Mouse (Mus musculus) lung, adult 2 months (tissue): ENCODE data around the gene Derl3.

ENCODE experiments used
- CTCF ChIP-seq: fragments of 200-500 bp; IDR thresholded peaks from 2 replicates; pipeline ENCODE4 v1.5.1; 2011; ENCODE audit warnings: mild to moderate bottlenecking, low read length, control low read depth; ENCODE audit not compliant: insufficient read depth
- POLR2A ChIP-seq: fragments of 200-500 bp; IDR thresholded peaks from 2 replicates; pipeline ENCODE4 v1.6.1; 2011; ENCODE audit warnings: low read depth, mild to moderate bottlenecking, control low read depth, low read length, borderline replicate concordance; ENCODE audit errors: extremely low read depth

DNA sequence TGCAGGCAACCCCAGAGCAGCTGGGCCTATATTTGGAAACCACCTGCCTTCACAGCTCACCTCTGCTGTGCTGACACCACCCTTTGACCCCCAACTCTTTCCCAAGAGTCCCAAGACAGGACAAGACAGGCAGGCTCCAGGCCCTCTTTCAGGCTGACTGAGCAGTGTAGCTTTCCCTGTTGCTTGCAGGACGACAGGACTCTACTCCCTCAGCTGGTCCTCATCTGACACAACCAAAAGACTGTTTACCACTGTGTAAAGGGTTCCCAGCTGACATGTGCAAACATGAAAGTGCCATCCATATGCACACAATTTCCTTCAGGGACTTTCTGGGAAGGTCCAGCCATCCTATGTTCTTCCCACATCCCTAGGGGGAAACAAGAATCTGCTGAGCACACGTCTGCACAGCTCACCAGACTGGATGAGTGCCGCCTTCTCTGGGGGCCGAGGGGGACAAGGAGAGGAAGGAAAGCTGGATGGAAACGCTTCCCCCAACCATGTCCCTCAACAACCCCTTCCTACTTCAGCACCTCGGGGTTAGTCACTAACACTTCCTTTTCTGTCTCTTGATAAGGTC is 19.9 kb downstream of the Derl3 start:
- TF ChIP-seq CTCF = no peak
- TF ChIP-seq POLR2A = no peak
